Mouse (Mus musculus) kidney, adult 2 months (tissue): ENCODE results near the gene Pou3f3. TPM values are rescaled to one million over a fixed set of nuclear protein-coding genes. Genes with fewer than 3 reads are reported as not detected.

Experiments
- DNase-seq: peaks from one replicate; pipeline ENCODE4 v3.0.0; 2021
- H3K27ac ChIP-seq: fragments of 200-500 bp; 2 replicates; pipeline ENCODE4 v1.5.1; 2012; ENCODE audit warnings: low read depth, low read length, control low read depth, inconsistent platforms; ENCODE audit not compliant: insufficient read depth
- H3K27me3 ChIP-seq: fragments of 200-500 bp; replicated peaks from 2 replicates; pipeline ENCODE4 v1.6.1; 2012; ENCODE audit warnings: mild to moderate bottlenecking, moderate library complexity, low read length, inconsistent platforms; ENCODE audit not compliant: control insufficient read depth, insufficient read depth
- H3K36me3 ChIP-seq: fragments of 200-500 bp; 2 replicates; pipeline ENCODE4 v1.6.1; 2012; ENCODE audit warnings: mild to moderate bottlenecking, moderate library complexity, low read length, inconsistent platforms; ENCODE audit not compliant: control insufficient read depth, insufficient read depth
- H3K4me1 ChIP-seq: fragments of 200-500 bp; 2 replicates; pipeline ENCODE4 v1.6.1; 2011; ENCODE audit warnings: low read length; ENCODE audit not compliant: control insufficient read depth, insufficient read depth
- H3K4me3 ChIP-seq: fragments of 200-500 bp; 2 replicates; pipeline ENCODE4 v1.5.1; 2011; ENCODE audit warnings: mild to moderate bottlenecking, low read depth, low read length, control low read depth; ENCODE audit not compliant: insufficient read depth
- CTCF ChIP-seq: fragments of 200-500 bp; conservative IDR thresholded peaks from 2 replicates; pipeline ENCODE4 v1.5.1; 2011; ENCODE audit warnings: low read depth, mild to moderate bottlenecking, control low read depth, low read length, moderate library complexity, mixed read lengths; ENCODE audit not compliant: insufficient read depth, insufficient read length
- POLR2A ChIP-seq: fragments of 200-500 bp; IDR thresholded peaks from one replicate; pipeline ENCODE4 v1.6.1; 2011; ENCODE audit warnings: low read depth, low read length, control low read depth
- WGBS: fragments of 180-500 bp; shearing (Covaris S2); methylation state at CpG from one replicate; pipeline ENCODE4 v1.1.7; 2018; 5-methylcytosine and 5-hydroxymethylcytosine counted together
- polyA plus RNA-seq: library from polyadenylated mRNA; depleted of rRNA; stranded (reverse); fragments of >200 nt; gene quantifications from 2 replicates; pipeline ENCODE4 v1.2.3, GENCODE M21; 2012

Gene Pou3f3
- polyA plus RNA-seq, 1 experiment: 14.4 TPM

DNA sequence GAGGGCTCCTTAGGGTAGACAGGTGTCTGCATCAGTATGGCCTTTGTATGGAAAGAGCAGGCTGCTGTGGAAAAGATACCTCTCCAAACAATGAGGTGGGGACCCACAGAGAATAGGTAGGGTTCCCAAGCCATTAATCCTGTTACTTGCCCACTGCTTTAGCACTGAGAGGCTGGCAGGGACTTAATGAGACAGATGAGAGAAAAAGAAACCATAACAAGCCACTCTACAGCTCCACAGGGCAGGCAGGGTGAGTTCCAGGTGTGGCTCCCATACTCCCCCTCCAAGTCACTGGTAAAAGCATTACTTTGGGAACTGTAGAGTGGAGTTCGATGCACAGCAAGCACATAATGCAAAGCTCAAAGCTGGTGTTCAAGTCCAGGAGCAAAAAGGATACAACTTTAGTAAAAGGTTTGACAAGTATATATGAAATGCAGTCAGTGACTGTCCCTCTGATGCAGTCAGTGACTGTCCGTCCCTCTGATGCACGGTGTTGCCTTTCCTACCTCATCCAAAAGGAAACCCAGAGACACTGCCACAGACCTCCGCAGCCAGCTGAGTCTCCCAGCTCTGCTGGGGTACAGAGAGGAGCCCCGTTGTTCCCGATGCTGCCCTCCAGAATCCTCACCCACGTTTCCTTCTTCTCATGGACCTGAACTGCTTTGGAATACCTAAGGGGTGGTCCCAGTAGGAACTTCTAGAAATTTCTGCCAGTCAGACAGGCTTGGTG lies 14.0 kb downstream of the Pou3f3 start:
- Histone ChIP-seq H3K4me3 (no peak overlapping the region), H3K27ac (peak overlapping the region; percentile 76), H3K27me3 (0 out of 2 replicates have a peak, but pooled peaks cover 1% of the 10 kb centered on the region), H3K36me3 (no peaks in the 10 kb centered on the region), H3K4me1 (peaks cover 6% of the 10 kb centered on the region)
- DNase-seq: peak; percentile 14
- 19% methylated on average over 7 of the region's 7 CpGs for WGBS
- TF ChIP-seq CTCF (no peak), POLR2A (no peak)

DNA sequence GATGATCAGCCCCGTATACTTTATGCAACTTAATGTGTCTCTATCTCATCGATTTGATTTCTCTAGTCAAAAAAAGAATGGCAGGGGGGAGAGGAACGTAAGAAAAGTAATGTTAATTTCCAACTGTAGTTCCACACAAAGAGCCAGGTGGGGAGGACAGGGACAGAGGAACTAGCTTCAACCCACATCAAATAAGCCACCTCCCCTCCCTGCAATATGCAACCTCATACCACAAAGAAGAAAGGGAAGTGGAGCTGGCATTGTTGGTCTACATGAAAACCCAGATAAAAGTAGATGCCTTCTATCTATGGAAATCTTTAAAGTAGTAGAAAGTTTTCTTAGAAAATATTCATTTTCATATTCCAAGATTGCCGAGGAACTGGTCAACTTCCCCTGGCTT lies 14.7 kb downstream of the Pou3f3 start:
- H3K4me1 ChIP-seq: peaks cover 6% of the 10 kb centered on the region
- H3K4me3 ChIP-seq: no peak overlapping the region
- H3K36me3 ChIP-seq: no peaks in the 10 kb centered on the region
- WGBS: 20% methylated on average over 4 of the region's 4 CpGs
- peak overlapping the region; percentile 59 for H3K27ac ChIP-seq
- TF ChIP-seq POLR2A (no peak), CTCF (no peak)
- 0 out of 2 replicates have a peak, but pooled peaks cover 1% of the 10 kb centered on the region for H3K27me3 ChIP-seq
- DNase-seq: peak; percentile 20

DNA sequence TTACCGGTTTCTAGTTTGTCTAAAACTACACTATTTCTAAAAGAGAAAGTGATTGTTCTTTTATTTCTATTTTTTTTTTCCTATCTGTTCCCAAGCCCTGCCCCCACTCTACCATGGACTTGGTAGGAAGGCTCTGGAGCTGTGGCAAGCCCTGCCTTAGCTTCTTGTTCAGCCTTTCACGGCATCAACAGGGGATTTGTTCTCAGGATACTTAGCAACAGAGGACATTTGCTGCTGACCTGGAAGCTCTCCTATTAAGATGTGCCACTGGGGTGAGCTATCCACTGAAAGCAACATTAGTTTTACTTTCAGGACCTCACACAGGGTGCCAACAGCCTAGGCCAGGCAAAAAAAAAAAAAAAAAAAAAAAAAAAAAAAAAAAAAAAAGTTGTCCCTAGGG lies 15.4 kb downstream of the Pou3f3 start:
- Histone ChIP-seq H3K4me3 (peak overlapping the region; percentile 26), H3K27ac (peak overlapping the region; percentile 44), H3K36me3 (no peaks in the 10 kb centered on the region), H3K4me1 (peaks cover 6% of the 10 kb centered on the region), H3K27me3 (0 out of 2 replicates have a peak, but pooled peaks cover 1% of the 10 kb centered on the region)
- TF ChIP-seq CTCF: no peak
- peak; percentile 17 for DNase-seq
- 10% methylated on average over 2 of the region's 2 CpGs for WGBS

DNA sequence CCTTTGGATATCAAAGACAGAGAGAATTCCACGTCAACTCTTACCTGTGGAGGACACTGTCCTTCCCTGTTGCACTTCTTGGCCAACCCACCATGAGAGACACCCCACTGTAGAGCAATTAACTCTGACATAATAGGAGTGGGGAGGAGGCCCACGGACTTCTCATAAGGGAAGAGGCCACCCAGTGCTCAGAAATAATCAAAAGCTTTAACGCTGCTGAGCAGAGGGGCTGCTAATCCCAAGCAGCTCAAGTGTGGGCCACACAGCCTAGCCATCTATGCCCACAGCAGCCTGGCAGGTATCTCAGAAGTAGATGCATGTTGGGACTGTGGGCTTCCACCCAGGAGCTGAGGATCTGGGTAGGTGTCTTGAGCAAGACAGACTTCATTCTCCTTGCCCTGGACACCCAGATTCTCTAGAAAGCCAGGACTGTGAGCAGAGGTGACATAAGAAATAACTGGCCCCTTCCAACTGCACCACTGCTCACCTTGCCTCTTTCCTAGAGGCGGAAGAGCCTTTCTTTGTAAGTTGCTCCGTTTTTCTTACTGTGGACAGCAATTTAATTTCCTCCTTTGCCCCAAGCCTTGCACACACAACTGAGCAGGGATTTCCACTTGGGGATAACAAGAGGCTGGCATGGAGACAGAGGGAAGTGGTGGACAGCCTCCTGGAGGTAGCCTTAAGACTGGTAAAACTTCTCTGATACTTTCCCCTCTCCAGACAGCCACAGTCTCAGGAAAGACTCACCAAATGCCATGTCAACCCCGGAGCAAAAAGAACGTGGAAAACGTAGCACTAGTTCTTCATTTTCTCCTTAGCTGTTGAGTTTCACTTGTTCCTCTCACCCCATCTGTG lies 16.1 kb downstream of the Pou3f3 start:
- Histone ChIP-seq H3K4me3 (peak overlapping the region; percentile 17), H3K36me3 (no peaks in the 10 kb centered on the region), H3K27me3 (0 out of 2 replicates have a peak, but pooled peaks cover 1% of the 10 kb centered on the region), H3K4me1 (peaks cover 6% of the 10 kb centered on the region), H3K27ac (peak overlapping the region; percentile 44)
- 14% methylated on average over 8 of the region's 8 CpGs for WGBS
- DNase-seq: peak; percentile 37
- TF ChIP-seq CTCF: no peak
- TF ChIP-seq POLR2A: no peak

DNA sequence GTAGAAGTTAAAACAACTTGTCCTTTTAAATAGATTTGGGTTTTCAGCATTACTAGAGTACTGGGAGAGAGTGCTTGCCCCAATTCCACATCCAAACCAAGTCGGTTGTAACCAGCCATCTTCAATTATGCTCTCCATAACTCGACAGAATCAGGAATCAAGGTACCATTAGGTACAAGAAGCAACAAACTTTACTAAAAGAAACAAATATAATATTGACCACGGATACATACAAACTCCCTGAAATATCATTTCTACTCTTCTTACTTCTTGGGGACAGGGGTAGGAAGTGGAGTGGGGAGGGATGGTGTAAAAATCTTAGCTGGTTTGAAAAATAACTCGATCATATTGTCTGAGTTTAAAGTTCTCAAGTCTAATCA lies 16.7 kb downstream of the Pou3f3 start:
- 16% methylated on average over 4 of the region's 4 CpGs for WGBS

DNA sequence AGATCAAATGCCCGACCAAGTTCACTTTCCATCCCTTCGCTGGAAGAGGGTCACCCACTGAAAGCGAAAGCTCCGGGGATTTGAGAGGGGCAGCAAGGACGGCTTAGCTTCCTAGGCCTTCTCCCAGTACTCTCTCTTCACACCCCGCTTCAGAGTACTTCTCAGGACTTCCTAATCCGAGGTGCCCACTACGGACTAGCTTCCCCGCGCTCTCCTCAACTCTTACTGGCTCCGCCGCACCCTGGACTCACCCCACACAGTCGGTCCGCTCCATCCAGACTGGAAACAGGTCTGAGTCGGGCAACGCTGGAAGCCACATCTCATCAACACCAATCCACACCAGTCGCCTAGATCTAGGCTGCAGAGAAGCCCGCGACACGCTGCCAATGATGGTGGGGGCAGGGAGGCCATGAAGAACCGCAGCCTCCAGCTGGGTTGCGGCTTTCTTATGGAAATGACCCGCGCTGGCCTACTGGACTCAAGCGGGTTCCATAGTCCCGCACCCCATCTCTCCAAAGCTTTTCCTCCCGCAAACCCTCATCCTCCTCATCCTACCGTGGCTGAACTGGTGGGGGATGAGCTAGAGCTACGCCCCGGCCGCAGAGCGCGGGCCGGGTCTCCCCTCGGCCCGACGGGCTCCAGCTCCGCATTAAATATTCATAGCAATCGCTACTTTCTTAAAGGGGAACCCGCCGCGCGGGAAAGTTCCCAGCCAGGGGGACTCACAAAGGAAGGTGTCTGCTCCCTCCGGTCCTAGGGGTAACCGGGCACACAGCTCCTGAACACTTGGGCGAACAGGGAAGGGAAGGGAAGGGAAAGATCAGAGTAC lies 17.8 kb downstream of the Pou3f3 start:
- TF ChIP-seq CTCF: no peak
- TF ChIP-seq POLR2A: no peak
- DNase-seq: peak; percentile 62
- Histone ChIP-seq H3K36me3 (no peaks in the 10 kb centered on the region), H3K4me1 (peaks cover 6% of the 10 kb centered on the region; the same call in 1 of the 2 replicates), H3K27ac (peak overlapping the region; percentile 95), H3K4me3 (peak overlapping the region; percentile 71), H3K27me3 (no peaks in the 10 kb centered on the region)
- WGBS: 2% methylated on average over 46 of the region's 46 CpGs

More for the DNA sequence above, 16.7 kb downstream of the Pou3f3 start:
- no peak overlapping the region; the same call in 1 of the 2 replicates for H3K4me3 ChIP-seq
- 0 out of 2 replicates have a peak, but pooled peaks cover 1% of the 10 kb centered on the region for H3K27me3 ChIP-seq
- peak; percentile 25 for DNase-seq
- TF ChIP-seq CTCF (no peak), POLR2A (no peak)
- peak overlapping the region; percentile 44 for H3K27ac ChIP-seq
- peaks cover 6% of the 10 kb centered on the region; the same call in 1 of the 2 replicates for H3K4me1 ChIP-seq
- H3K36me3 ChIP-seq: no peaks in the 10 kb centered on the region
